Mouse (Mus musculus): ENCODE results near the gene Kif26b.

The Kif26b gene

GRCm38 (mm10) chr1:178590229-178591171 lies 61.6 kb downstream of the Kif26b start:
- in situ Hi-C loops (cut with MboI, MseI) = no loop called here

DNA sequence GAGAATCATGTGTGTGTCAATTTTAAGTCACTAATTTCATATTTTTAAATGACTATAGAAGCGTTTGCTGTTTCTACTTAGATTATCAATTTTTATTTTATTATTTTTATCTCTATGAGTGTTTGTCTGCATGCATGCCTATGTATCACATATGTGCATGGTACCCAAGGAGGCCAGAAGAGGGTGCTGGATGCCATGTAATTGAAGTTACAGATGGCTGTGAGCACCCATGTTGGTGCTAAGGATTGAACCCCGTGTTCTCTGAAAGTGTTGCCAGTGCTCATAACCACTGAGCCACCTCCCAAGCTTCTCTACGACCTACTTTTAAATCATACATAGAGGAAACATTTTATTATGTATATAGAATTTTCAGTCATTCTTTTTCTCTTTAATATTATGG lies 68.2 kb downstream of the Kif26b start:
- in situ Hi-C loops (cut with MboI, MseI) = no loop called here

DNA sequence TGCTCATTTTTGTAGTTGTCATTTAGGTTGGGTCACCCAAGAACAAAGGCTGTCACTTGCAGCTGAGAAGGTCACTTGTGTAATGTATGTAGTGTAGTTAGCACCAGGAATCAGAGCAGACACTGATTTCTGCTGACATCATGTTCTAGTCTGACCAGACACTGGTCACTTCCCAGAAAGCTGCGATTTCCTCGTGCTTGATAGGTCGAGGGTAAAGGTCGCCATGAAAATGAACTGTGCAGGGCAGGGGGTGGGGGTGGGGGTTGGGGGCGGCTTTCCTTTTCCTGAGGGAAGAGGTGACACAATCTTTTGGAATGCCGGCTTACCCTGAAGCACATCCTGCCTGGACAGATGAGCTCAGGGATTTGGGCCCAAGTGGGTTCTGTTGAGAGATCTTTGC lies 68.8 kb downstream of the Kif26b start:
- in situ Hi-C loops (cut with MboI, MseI) = no loop called here

DNA sequence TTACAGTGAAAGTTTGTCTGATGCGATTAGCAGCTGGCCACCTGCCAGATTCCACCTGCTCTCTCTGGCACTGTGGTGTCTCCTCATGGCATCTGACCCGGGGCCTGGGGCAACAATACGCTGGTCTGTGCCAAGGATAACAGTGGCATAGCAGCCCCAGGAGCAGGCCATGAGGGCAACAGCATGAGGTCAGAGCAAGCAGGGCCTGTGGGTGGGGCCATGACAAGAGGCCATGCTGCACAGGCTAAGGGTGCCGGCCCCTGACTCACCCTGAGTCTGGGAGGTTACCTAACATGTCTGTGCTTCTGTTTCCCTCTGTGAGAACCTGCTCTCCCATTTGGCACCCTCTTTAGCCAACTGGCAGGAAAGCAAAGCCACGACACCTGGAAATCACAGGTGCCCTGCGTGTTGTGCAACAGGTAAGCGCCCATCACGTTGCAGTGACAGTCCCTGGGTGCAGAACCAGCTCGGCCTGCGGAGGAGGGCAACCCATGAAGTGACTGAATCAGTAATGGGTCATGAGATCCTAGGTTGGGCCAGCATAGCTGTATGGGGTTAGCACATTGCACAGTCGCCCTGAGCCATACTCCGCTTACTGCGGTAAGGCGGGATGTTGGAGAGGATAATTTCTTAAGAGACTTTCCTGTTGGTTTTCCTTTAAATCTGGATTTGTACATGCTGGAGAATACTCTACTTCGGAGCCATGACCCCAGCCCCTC lies 72.1 kb downstream of the Kif26b start:
- in situ Hi-C loops (cut with MboI, MseI) = no loop called here

GRCm38 (mm10) chr1:178609151-178609775 lies 80.3 kb downstream of the Kif26b start:
- in situ Hi-C loops (cut with MboI, MseI) = no loop called here

- in situ Hi-C loops (cut with MboI, MseI) = no loop called here
Measured at GRCm38 (mm10) chr1:178611512-178611911, 82.6 kb downstream of the Kif26b start.

DNA sequence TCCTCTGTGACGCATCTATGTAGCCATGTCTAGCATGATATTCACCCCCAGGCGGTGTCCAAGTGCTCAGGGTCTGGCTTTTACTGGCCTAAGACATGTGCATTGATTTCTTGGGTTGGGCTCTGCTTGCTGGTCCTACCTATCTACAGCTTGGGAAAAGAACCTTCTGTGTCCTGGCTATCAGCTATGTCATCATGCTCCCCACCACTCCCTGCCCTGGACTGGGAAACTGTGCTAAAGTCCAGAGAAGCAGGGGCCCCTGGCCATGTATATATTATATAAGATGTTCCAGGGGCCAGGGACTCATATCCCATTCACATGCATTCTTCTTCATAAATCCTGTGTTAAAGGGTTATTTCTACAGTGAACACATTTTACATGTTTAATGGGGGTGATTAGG lies 92.4 kb downstream of the Kif26b start:
- in situ Hi-C loops (cut with MboI, MseI) = no loop called here

DNA sequence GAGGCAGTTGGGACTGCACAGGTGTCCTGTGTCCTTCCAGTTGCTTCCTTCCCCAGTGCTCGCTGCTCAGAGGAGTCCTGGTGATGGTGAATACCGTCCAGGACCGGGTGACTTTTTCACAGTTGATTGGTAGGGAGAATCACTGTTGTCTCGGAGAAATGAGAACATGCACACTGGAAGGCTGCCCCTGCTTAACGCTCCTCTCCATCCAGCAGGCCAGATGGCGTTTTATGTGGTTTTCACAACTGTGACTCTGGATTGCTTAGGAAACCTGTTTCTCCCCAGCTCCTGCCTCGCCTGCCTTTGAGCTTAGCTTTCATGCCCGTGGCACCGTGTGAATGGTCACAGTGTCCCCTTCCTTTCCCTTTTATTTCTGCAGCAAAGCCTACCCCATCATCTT lies 95.0 kb downstream of the Kif26b start:
- in situ Hi-C loops (cut with MboI, MseI) = no loop called here

DNA sequence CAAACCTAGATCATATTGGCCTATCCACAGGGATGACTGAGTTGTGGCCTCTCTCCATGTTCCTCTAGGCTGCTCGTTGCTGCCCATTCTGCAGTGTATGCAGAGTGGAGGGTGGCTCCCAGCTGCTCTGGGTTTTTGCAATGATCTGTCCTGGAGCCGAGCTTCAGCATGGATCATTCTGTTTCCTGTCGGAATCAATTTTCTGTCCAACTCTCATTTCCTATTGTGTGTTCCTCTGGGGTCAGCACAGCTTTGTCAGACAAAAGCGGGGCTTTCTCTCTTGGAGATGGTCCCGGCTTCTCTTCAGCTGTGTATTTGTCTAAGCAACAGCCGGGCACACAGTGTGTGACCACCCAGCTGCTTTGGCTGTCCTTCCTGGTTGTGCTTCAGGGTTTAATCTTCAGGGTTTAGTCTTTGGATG lies 98.0 kb downstream of the Kif26b start:
- in situ Hi-C loops (cut with MboI, MseI) = no loop called here

DNA sequence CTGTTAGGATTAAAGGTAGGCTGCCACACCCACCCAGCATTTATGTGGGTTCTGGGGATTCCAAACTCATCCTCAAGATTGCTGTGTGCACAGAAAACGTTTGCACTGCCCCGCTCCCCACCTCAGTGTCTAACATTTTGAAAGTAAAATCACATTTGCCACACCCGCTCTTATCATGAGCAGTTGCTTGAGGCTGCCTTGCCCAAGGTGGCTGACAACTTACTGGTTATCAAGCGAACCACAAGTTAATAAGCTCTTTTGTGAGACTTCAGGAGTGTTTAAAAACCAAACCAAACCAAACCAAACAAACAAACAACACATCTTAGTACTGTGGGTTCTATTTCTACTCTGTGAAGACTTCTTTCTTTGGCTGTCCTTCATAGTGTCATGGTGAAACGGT lies 101.1 kb downstream of the Kif26b start:
- in situ Hi-C loops (cut with MboI, MseI) = no loop called here

DNA sequence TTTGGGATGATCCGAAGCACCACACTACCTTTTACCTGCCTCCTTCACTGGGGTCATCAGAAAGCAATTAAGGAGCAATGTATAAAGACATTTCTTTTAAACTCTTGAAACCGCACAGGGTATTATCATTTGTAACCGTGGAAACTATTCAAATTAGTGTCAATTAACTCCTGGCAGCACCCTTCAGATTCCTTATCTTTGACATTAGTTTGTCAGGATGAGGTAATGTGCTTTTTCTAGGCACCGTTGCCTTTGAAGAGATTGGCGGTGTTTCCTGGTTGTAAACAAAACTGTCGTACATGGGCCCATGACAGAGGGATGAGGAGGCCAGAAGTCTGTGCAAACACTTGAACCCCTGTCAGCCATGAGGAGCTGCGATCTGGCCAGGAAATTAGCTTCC lies 102.9 kb downstream of the Kif26b start:
- in situ Hi-C loops (cut with MboI, MseI) = no loop called here

- in situ Hi-C loops (cut with MboI, MseI) = no loop called here
Measured at GRCm38 (mm10) chr1:178634359-178635085, 105.6 kb downstream of the Kif26b start.

DNA sequence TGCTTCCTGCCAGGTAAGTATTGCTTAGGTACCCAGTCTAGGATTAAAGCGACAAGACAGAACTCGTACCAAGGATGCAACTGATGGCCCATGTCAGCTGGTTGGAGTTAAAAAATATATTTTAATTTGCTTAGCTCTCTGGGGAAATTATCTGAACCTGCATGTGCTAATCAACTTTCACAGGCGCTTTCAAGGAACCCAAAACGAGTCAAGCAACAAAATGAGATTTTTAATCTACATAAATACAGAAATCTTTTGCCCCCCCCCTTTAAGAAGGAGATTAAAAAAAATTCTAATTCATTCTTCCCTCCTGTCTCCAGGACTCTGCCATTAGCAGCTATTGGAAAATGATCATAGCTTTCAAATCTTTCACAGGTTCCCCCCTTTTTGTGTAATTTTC lies 106.5 kb downstream of the Kif26b start:
- in situ Hi-C loops (cut with MboI, MseI) = no loop called here

DNA sequence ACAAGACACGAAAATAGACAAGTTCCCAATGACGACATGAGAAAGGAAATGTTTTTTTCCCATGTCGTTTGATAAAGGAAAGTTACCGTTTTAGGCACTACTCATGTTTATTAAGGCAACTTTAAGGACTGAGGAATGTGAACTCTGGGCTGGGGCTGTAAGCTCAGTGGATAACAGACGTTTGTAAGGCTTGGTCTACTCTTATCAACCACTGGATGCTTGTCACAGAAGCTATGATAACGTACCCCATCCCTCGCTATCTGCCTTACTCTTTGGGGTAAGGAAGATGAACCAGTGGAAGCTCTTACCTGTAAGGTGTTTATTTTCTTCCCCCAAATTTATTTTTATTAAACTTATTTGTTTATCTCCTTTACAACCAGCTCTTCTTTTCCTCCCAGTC lies 108.4 kb downstream of the Kif26b start:
- in situ Hi-C loops (cut with MboI, MseI) = no loop called here

DNA sequence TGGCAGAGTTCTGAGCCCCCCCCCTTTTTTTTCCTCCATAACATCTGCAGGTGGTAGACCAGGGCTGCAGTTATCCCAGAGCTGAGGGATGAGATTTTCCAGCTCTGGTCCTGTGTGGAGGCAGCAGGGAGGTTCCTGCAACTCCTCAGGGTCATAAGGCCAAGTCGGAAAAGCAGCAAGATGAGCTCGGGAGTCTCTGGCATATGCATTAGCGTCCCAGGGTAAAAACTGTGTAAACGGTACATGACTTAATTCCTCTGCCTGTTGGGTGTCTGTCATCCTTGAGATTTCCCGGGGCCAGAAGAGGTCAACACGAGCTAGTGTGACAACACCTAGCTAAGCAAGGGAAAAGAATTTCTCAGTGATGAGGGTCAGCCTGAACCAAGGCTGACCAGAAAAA lies 111.0 kb downstream of the Kif26b start:
- in situ Hi-C loops (cut with MboI, MseI) = no loop called here

DNA sequence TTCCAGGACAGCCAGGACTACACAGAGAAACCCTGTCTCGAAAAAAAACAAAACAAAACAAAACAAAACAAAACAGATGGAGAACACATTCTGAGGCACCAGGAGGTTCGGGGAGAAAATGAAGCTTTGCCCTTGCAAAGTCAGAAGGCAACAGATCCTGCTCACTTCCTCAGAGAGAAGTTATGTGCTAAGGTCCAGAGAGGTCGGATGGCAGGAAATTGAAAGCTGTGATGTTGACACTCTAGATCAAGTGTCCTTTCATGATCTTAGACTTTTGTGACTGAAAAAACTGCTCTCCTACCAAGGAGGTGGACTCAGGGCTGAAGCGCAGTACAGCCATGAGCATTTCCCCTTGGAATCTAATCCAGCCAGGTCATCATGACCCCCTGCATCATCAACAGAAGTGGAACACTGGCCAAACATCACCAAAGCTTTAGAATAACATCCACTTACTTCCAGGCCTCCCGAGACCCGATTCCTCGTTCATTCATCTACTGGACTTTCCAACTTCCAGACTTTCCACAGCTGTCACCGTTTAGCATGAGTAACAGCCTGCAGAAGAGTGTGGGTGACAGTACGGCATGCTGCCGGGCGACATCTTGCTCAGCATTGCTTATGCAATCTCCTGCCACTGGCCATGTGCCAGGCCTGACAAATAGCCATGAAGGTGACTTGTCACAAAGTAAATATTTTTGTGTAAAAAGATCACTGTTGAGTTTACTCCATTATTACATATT lies 112.0 kb downstream of the Kif26b start:
- in situ Hi-C loops (cut with MboI, MseI) = no loop called here

GRCm38 (mm10) chr1:178641788-178642187 lies 112.9 kb downstream of the Kif26b start:
- in situ Hi-C loops (cut with MboI, MseI) = no loop called here

DNA sequence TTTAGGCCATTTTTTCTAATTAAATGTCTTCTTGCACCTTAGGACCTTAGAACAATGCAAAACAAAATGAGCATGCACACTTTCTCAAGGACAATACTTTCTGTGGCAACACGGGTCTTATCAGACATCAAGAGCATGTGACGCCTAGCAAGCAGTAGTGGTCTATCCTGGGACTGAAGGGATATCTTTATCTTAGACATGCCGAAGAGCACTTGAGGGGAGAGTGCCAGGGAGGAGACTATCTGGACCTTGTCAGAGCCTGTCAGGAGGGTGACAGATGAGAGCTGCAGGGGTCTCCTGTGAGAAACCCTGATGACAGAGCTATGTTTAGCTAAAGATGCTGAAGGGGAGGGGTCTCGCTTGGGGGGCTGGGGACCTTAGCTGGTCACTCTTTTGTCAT lies 116.0 kb downstream of the Kif26b start:
- in situ Hi-C loops (cut with MboI, MseI) = no loop called here

DNA sequence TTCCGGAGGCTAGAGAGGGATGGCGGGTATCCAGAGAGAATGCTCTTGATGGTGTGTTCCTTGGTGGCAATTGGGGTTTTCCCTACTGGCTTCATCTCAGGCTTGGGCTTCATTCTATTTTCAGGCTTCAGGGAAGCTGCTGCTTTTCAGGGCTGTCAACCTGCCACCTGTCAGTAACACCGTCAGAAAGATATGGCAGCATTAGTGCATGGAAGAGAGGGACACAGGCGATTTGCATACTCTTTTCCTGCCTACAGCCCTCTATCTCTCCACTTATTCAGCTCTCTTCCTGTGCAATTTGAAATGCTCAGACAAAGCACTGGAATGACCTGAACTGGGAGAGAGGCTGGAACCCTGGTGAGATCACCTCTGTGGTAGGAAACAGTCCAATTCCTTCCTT lies 117.7 kb downstream of the Kif26b start:
- in situ Hi-C loops (cut with MboI, MseI) = no loop called here

DNA sequence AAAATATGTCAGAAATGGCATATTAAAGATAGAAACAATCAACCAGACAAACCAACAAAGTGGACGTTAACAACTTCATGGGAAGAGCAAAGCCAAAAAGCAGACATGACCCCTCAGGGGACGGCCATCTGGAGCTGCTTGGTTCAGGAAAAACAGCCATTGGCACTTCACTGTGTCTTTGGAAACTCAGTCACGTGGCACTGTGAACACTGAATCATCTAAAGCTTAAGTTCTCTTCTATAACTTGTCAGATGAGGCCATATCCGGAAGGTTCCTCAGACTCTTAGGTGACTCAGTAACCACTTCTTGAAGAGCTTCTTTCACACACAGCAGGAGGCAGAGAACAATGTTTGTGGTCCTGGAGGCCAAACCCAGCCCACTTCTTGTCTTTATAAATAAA lies 126.6 kb downstream of the Kif26b start:
- in situ Hi-C loops (cut with MboI, MseI) = no loop called here

DNA sequence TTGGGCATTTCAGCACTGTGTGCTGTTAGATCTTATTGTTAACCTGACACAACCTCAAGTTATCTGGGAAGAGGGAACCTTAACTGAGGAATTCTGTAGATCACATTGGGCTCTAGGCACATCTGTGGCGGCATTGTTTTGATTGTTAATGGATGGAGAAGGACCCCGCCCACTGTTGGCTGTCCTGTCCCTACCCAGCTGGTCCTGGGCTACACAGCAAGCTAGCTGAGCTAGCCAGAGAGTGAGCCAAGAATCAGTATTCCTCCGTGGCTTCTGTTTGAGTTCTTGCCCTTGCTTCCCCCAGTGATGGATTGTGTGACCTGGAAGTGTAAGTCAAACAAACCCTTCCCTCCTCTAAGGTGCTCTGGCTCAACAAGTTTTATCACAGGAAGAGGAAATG lies 132.1 kb downstream of the Kif26b start:
- in situ Hi-C loops (cut with MboI, MseI) = no loop called here

Measured in T-helper 1 cell (primary cell).